Mouse (Mus musculus): Measurements from ENCODE around the gene Hes5. TPM values are rescaled to one million over a fixed set of nuclear protein-coding genes. Genes with fewer than 3 reads are reported as not detected.

Hes5 gene
- total RNA-seq, 2 experiments from 2014 or later, result not detected

DNA sequence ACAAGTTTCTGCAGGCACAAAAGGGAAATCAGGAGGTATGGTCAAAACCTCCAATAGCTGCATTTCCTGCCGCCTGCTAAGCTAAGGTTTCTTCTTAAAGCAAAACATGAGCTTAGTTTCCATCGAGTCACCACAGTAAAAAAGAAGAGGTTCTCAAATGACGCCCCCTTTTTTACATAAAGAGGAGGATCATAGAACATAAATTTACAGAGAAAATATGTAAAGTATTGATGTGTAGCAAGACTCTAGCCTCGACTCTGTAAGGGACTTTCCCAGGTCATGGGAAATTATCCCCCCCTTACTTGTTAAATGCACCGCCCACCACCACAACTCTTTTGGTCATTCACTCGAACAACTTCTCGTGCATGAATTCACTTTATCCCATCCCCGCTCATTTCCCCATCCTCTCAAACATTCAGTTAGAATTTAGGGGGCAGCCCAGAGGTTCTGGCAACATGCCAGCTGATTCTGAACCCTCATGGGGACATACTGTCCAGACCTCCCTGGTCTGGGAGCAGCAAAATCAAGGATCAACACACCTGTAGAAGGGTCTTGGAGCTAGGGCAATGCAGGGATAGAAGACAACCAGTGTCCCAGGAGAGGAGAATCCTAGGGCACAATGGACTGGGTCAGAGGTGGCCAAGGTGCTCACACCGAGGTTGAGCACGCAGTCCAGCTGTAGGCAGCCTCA lies 17.9 kb upstream of the Hes5 start:
- no peak for DNase-seq (ENCODE audit: low spot score in 2 of 2)

- DNase-seq (ENCODE audit: low spot score in 2 of 2), result no peak
Measured at GRCm38 (mm10) chr4:154943323-154944039, 17.2 kb upstream of the Hes5 start.

DNA sequence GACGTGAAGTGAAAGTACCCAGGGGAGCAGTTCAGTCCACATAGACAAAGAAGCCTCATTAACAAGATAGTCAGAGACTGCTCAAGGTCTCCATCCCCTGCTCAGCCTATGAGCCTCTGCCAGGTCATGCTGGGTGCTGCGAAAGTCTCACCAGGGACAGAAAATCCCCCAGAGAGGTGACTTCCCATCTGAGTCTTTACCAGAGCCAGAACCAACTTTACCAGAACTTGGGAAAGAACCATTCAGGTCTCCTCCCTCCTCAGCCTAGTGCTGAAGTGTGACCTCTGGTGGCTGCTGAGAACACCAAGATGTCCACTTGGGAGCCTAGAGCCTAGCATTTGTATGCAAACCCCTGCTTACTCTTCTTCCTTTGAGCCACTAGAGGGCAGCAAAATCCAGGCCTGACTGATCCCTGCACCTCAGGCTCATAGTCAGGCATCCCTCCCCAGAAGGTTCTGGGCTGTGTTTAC lies 16.6 kb upstream of the Hes5 start:
- DNase-seq (ENCODE audit: low spot score in 2 of 2), result peak; percentile 53 to 65

- DNase-seq (ENCODE audit: low spot score in 2 of 2), result no peak
Measured at GRCm38 (mm10) chr4:154946319-154946718, 14.4 kb upstream of the Hes5 start.

- DNase-seq (ENCODE audit: low spot score in 2 of 2), result no peak
Measured at GRCm38 (mm10) chr4:154948066-154948939, 12.4 kb upstream of the Hes5 start.

- DNase-seq (ENCODE audit: low spot score in 2 of 2), result no peak
Measured at GRCm38 (mm10) chr4:154948940-154949588, 11.7 kb upstream of the Hes5 start.

- no peak for DNase-seq (ENCODE audit: low spot score in 2 of 2)
Measured at GRCm38 (mm10) chr4:154949589-154949982, 11.1 kb upstream of the Hes5 start.

DNA sequence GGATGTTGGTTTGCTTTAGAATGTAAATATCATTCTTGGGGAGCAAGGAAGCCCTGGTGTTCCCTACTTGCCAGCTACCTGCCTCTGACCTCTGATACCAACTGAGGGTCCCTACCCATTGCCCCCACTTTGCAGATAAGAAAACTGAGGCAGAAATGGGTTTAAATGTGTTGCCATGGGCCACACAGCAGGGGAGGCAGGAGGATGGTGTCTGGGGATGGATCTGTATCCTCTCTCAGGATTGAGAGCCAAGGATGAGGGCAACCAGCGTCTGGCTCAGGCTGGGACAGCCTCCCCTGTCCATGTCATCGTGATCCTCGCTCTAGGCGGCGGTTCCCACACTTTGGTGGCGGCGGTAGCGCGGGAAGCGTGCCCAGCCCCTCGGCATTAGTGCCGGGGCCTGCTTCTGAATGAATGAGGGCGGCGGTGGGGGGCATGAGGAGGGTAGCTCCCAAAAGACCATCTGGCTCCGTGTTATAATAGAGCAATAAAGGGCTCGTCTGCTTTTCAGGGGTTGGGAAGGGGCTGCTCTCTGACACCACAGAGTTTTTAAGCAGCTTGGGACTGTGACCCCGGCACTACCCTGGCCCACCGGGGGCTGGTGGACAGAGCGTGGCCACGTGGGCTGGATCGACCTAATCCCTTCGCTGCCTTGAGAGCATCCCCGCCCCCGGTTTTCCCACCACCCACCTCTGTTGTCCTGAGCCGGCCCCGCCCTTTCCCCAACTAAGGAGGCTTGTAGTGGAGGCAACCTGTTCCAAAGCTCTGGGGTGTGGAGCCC lies 8.1 kb upstream of the Hes5 start:
- DNase-seq (ENCODE audit: low spot score in 2 of 2), result no peak

DNA sequence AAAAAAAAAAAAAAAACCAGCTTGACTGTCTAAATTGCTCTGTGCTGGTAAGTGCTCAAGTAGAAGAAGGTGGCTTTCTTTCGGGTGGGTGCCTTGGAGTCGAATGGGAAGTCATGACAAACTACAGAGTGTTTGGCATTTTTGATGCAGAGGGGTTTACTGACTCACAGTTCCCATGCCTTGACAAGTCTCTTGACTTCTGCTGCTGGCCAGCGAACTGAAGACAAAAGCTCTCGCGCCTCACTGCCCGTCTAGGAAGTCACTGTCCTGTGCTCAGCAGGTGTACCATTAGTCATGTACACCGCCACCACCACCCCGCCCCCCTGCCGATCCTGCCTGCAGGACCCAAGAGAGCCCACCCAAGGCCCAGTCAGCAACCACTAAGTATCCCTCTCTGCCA lies 4.1 kb upstream of the Hes5 start:
- DNase-seq (ENCODE audit: low spot score in 2 of 2), result no peak

- DNase-seq (ENCODE audit: low spot score in 2 of 2), result no peak
Measured at GRCm38 (mm10) chr4:154957289-154957993, 3.3 kb upstream of the Hes5 start.

- DNase-seq (ENCODE audit: low spot score in 2 of 2), result no peak
Measured at GRCm38 (mm10) chr4:154958171-154958570, 2.6 kb upstream of the Hes5 start.

GRCm38 (mm10) chr4:154958621-154959020 lies 2.1 kb upstream of the Hes5 start:
- DNase-seq (ENCODE audit: low spot score in 2 of 2), result no peak

GRCm38 (mm10) chr4:154960021-154960689 lies 568 bp upstream of the Hes5 start:
- DNase-seq (ENCODE audit: low spot score in 2 of 2), result no peak

- no peak for DNase-seq (ENCODE audit: low spot score in 2 of 2)
Measured at GRCm38 (mm10) chr4:154961226-154961738, 559 bp downstream of the Hes5 start.

DNA sequence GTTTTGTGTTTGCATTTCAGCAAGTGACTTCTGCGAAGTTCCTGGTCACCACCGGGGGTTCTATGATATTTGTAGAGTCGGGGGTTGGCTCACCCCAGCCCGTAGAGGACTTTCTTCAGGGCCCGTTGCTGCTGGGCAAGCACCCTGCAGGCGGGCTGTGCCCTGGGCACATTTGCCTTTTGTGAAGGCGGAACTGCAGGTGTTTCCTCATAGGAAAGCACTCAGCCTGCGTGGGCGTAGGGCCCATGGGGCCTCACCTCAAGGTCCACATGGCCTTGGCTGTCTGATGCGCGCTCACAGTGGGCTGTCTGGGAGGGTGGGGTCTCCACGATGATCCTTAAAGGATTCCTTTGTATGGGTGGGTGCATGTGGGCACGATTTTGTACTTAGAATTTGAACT lies 1.2 kb downstream of the Hes5 start:
- DNase-seq (ENCODE audit: low spot score in 2 of 2), result no peak

GRCm38 (mm10) chr4:154962683-154963082 lies 2.0 kb downstream of the Hes5 start:
- no peak for DNase-seq (ENCODE audit: low spot score in 2 of 2)

- DNase-seq (ENCODE audit: low spot score in 2 of 2), result no peak
Measured at GRCm38 (mm10) chr4:154963190-154963836, 2.6 kb downstream of the Hes5 start.

- DNase-seq (ENCODE audit: low spot score in 2 of 2), result peak; percentile 81 to 85
Measured at GRCm38 (mm10) chr4:154963901-154964580, 3.3 kb downstream of the Hes5 start, which contains the start of gene Pank4. Gene Pank4 (plus strand): TSS chr4:154964123.

Measured in adrenal gland, adult 18-20 months (tissue).